Mouse (Mus musculus): ENCODE measurements at regions not wholly inside any gene's neighbourhood (a gene's known extent, or its start where the extent isn't known, plus 50 kb on each side); places are given as distances from the start of the nearest gene placed in this dataset.
A peak's percentile ranks its signal among the peaks of the same experiment; 100 is the strongest.

GRCm38 (mm10) chr4:30408525-30408924 lies 1555.4 kb upstream of the Map3k7 start:
- DNase-seq (ENCODE audit: low spot score in 2 of 2): peak in 1 of 2 experiments; percentile 2

DNA sequence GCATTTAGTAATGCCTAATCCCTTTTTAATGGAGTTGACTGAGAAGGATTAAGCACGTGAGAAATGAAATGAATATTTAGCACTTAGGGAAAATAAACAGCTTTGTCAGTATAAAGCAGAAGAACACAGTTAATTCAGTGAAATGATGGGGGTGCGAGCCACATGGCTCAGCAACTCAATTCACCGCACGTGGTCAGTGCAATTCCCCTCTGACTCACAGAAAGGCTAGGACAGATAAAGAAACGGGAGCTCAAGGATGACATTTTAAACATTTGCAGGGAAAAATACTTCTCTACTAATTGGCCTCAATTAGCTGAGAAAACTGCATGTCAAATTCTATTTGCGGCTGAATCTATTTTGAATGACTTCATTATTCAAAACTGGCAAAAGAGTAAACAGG lies 1516.3 kb upstream of the Map3k7 start:
- no peak for DNase-seq (ENCODE audit: low spot score in 2 of 2)

GRCm38 (mm10) chr4:30450395-30450794 lies 1513.5 kb upstream of the Map3k7 start:
- DNase-seq (ENCODE audit: low spot score in 2 of 2): no peak

DNA sequence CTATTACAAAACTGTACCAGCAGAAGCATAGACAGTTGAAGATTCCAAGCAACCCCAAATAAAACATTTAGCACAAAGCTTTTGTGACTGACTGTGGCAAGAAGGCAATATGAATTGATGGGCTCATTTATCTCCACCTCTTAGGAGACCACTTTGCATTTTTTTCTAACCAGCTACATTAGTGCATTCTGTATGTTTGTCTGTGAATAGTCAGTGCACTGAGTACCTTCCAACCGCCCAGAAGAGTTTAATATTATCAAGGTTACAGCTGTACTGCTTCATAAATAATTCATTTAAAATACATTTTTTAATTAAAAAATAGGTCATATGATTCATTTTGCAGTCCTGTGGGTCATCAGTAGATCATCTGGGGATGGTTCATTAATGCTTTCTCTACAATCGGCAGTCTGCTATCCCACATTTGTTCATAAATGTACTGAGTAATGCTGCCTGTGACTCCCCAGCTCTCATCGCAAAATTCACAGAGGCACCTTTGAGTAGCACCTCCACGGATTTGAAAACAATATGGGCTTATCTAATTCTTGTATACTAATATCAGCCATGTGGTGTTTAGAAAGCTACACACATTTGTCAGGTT lies 1496.5 kb upstream of the Map3k7 start:
- no peak for DNase-seq (ENCODE audit: low spot score in 2 of 2)

GRCm38 (mm10) chr4:30476621-30477020 lies 1487.3 kb upstream of the Map3k7 start:
- no peak for DNase-seq (ENCODE audit: low spot score in 2 of 2)

- DNase-seq (ENCODE audit: low spot score in 2 of 2): no peak
Observed at GRCm38 (mm10) chr4:30500067-30500670, 1463.7 kb upstream of the Map3k7 start.
